Mouse (Mus musculus): ENCODE measurements around the gene Zp1. TPM values are rescaled to one million over a fixed set of nuclear protein-coding genes. Genes with fewer than 3 reads are reported as not detected.
A peak's percentile ranks its signal among the peaks of the same experiment; 100 is the strongest.

Gene Zp1
- polyA plus RNA-seq, 1 experiment from 2014 or later: 0.44 TPM

DNA sequence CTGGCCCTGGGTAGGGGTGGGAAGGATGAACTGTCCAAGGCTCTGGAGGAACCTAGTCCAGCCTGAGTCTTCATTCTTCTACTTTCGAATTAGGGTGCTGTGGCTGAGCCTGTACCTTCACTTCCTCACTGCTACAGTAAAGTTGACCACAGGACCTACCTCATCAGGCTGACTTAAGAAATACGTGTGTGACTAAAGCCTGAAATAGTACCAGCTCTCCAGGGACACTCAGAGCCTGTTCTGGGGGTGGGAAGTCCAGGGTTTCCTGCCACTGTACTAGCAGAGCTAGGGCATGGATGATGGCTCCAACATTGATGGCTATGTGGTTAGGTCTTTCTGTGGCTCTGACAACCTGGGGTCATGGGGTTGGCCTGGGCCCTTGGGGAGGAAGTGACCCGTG, 23.5 kb upstream of the Zp1 start:
- H3K4me2 ChIP-seq: no peak overlapping the region
- H3K9me3 ChIP-seq (replicated peaks): no peaks in the 10 kb centered on the region
- peaks cover 44% of the 10 kb centered on the region for H3K4me1 ChIP-seq
- H3K36me3 ChIP-seq: peaks cover 30% of the 10 kb centered on the region
- no peak overlapping the region for H3K9ac ChIP-seq (replicated peaks)
- H3K4me3 ChIP-seq (replicated peaks): no peak overlapping the region
- no peak for ATAC-seq (ENCODE audit: low FRiP score)
- no peak overlapping the region for H3K27ac ChIP-seq (replicated peaks)
- no peaks in the 10 kb centered on the region for H3K27me3 ChIP-seq (replicated peaks)
- 86% methylated on average over 3 of the region's 3 CpGs for WGBS

DNA sequence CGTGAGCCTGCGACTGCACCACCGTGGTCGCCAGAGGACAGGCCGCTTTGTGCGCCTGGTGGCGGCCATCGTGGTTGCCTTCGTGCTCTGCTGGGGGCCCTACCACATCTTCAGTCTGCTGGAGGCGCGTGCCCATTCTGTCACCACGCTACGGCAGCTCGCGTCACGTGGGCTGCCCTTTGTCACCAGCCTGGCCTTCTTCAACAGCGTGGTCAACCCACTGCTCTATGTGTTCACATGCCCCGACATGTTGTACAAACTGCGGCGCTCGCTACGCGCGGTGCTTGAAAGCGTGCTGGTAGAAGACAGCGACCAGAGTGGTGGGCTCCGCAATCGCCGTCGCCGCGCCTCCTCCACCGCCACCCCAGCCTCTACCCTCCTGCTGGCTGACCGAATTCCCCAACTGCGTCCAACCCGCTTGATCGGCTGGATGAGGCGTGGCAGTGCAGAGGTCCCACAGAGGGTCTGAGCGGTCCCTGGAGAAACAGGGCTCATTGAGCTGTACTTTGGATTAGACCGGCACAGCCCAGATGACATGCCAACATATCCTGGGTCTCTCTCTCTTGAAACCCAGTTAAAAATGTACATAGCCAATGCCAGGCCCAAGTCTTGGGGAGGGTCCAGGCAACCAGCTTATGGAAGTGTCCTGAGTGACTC, 20.5 kb upstream of the Zp1 start:
- H3K4me1 ChIP-seq: peaks cover 18% of the 10 kb centered on the region
- no peaks in the 10 kb centered on the region for H3K27me3 ChIP-seq (replicated peaks)
- H3K27ac ChIP-seq (replicated peaks): peak overlapping the region; percentile 73
- 3% methylated on average over 40 of the region's 40 CpGs for WGBS
- H3K4me2 ChIP-seq: peak overlapping the region; percentile 84
- peak; percentile 87 for ATAC-seq (ENCODE audit: low FRiP score)
- no peaks in the 10 kb centered on the region for H3K9me3 ChIP-seq (replicated peaks)
- H3K9ac ChIP-seq (replicated peaks): peak overlapping the region; percentile 50
- peak overlapping the region; percentile 38 for H3K4me3 ChIP-seq (replicated peaks)
- H3K36me3 ChIP-seq: peaks cover 25% of the 10 kb centered on the region

DNA sequence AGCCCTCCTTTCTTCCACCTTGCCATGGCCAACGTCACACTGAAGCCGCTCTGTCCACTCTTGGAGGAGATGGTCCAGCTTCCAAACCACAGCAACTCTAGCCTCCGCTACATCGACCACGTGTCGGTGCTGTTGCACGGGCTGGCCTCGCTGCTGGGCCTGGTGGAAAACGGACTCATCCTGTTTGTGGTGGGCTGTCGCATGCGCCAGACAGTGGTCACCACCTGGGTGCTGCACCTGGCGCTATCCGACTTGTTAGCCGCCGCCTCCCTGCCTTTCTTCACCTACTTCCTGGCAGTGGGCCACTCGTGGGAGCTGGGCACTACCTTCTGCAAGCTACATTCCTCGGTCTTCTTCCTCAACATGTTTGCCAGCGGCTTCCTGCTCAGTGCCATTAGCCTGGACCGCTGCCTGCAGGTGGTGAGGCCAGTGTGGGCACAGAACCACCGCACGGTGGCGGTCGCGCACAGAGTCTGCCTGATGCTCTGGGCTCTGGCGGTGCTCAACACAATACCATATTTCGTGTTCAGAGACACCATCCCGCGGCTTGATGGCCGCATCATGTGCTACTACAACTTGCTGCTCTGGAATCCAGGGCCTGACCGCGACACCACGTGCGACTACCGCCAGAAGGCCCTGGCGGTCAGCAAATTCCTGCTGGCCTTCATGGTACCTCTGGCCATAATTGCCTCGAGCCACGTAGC, 19.8 kb upstream of the Zp1 start:
- H3K9me3 ChIP-seq (replicated peaks): no peaks in the 10 kb centered on the region
- H3K36me3 ChIP-seq: peaks cover 25% of the 10 kb centered on the region
- H3K27ac ChIP-seq (replicated peaks): peak overlapping the region; percentile 73
- peak overlapping the region; percentile 84 for H3K4me2 ChIP-seq
- peak; percentile 93 for ATAC-seq (ENCODE audit: low FRiP score)
- WGBS: 18% methylated on average over 37 of the region's 37 CpGs
- H3K27me3 ChIP-seq (replicated peaks): no peaks in the 10 kb centered on the region
- H3K4me3 ChIP-seq (replicated peaks): peak overlapping the region; percentile 38
- peaks cover 18% of the 10 kb centered on the region for H3K4me1 ChIP-seq
- H3K9ac ChIP-seq (replicated peaks): peak overlapping the region; percentile 50

DNA sequence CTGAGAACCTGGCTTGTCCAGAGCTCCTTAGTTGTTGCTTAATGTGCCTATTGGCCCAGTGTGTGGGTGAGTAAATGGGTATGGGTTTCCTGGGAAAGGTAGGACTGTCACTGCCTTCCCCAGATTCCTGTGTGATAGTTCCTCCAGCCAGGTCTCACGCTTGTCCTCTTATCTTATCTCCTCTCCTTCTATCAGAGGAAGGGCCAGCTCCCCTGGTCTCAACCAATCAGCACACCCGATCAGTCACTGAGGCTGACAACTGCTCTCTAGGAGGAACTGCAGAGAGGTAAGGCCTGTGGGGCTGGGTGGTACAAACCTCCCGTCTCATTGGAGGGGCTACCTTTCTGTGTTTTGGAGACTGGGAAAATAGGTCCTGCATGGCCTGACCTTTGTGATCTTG, 18.3 kb upstream of the Zp1 start:
- Histone ChIP-seq H3K4me3 (replicated peaks) (no peak overlapping the region), H3K27ac (replicated peaks) (no peak overlapping the region), H3K36me3 (peaks cover 10% of the 10 kb centered on the region), H3K4me1 (peaks cover 18% of the 10 kb centered on the region), H3K9me3 (replicated peaks) (no peaks in the 10 kb centered on the region), H3K9ac (replicated peaks) (no peak overlapping the region), H3K4me2 (no peak overlapping the region), H3K27me3 (replicated peaks) (no peaks in the 10 kb centered on the region)
- ATAC-seq (ENCODE audit: low FRiP score): no peak
- WGBS: 63% methylated on average over 3 of the region's 3 CpGs

DNA sequence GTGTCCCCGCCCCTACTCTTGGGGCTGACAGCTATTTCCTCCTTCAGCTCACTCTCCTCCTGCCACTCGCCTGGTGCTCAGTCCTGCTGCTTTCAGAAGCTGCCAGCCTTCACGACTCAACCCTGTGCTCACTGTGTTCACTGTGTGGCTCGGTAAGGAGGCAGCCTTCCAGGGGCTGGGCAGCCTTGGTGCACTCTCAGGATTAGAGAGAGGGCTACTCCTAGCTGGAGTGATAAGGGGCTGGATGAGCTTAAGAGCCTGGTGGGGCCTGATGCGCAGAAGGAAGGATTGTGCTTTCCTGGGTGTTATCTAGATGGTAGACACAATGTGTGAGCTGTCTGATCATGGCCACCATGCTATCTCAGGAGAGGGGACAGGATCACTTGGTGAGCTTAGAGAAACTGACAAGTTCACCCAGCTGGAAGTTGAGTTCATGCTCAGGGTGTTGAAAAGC, 16.7 kb upstream of the Zp1 start, which contains the start of gene Ptgdr2:
TSS of gene Ptgdr2 (plus strand) at position 51 of the 454 bp plus-strand sequence.
- Histone ChIP-seq H3K27ac (replicated peaks) (no peak within 1 kb of the TSS), H3K36me3 (no peaks in the 10 kb centered on the region; the same call in 1 of the 2 replicates), H3K9me3 (replicated peaks) (no peaks in the 10 kb centered on the region), H3K4me1 (peaks cover 18% of the 10 kb centered on the region), H3K27me3 (replicated peaks) (no peaks in the 10 kb centered on the region), H3K9ac (replicated peaks) (no peak within 1 kb of the TSS), H3K4me3 (replicated peaks) (no peak within 1 kb of the TSS), H3K4me2 (no peak within 1 kb of the TSS)
- whole genome bisulfite sequencing: 58% methylated on average over 5 of the region's 5 CpGs
- ATAC-seq (ENCODE audit: low FRiP score): no peak

DNA sequence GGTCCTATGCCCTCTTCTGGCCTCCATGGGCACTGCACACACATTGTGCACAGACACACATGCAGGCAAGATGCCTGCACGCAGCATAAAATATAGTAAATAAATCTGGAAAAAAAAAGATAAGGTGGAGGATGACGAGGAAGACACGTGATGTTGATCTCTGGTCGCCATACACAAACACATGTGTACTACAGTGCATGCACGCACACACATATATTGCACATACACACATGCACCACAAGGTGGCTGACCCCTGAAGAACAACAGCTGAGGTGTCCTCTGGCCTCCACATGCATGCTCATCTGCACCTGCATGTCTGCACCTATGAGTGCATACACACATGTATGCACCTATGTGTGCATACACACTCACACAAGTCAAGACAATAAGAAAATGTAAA, 15.6 kb upstream of the Zp1 start:
- Histone ChIP-seq H3K4me3 (replicated peaks) (no peak overlapping the region), H3K36me3 (no peaks in the 10 kb centered on the region), H3K9ac (replicated peaks) (no peak overlapping the region), H3K4me2 (no peak overlapping the region), H3K27ac (replicated peaks) (no peak overlapping the region), H3K4me1 (peaks cover 13% of the 10 kb centered on the region), H3K9me3 (replicated peaks) (no peaks in the 10 kb centered on the region), H3K27me3 (replicated peaks) (no peaks in the 10 kb centered on the region)
- WGBS: 93% methylated on average over 5 of the region's 5 CpGs
- no peak for ATAC-seq (ENCODE audit: low FRiP score)

DNA sequence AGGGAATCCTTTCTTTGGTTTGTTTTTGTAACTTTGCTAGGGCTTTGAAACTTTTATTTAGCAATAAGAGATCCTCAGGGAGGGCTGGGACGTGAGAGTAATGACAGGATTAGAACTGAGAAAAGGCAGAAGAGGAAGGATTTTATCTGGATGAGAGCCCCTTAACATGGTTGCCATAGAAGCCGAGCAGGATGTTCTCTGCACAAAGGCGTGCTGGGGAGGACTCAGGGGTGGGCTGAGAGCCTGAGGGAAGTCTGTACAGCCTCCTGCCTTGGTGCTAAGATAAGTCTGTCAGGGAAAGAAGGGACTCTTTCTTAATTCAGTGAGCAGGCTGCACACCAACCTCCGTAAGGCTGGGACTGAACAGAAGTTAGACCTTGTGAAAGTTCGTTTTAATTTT, 14.6 kb upstream of the Zp1 start:
- H3K9ac ChIP-seq (replicated peaks): no peak overlapping the region
- no peak overlapping the region for H3K4me3 ChIP-seq (replicated peaks)
- no peak for ATAC-seq (ENCODE audit: low FRiP score)
- no peaks in the 10 kb centered on the region for H3K9me3 ChIP-seq (replicated peaks)
- H3K27ac ChIP-seq (replicated peaks): no peak overlapping the region; the same call in 1 of the 2 replicates
- no peaks in the 10 kb centered on the region for H3K36me3 ChIP-seq
- 48% methylated on average over 5 of the region's 5 CpGs for WGBS
- H3K4me1 ChIP-seq: peaks cover 2% of the 10 kb centered on the region
- H3K4me2 ChIP-seq: no peak overlapping the region
- no peaks in the 10 kb centered on the region for H3K27me3 ChIP-seq (replicated peaks)

DNA sequence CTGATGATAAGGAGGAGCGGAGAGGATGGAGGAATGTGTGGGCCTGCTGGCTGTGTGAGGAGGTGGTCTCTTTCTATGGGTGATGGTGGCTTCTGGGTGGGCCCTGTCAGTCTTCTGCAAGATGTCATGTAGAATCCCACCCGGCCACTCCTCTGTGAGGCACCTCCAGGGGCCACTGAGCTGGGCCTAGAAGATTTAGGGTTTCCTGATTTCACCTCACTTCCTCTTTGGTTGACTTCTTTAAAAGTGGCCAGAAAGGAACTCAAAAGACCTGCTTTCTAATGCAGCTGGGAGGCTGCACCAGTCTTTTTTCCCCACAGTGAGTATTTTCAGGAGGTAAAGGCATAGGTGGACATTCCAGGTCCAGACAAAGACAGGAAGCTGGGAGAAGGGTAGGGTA, 10.2 kb upstream of the Zp1 start:
- Histone ChIP-seq H3K27ac (replicated peaks) (no peak overlapping the region), H3K36me3 (no peaks in the 10 kb centered on the region), H3K4me2 (no peak overlapping the region), H3K4me1 (0 out of 2 replicates have a peak, but pooled peaks cover 2% of the 10 kb centered on the region), H3K4me3 (replicated peaks) (no peak overlapping the region), H3K9me3 (replicated peaks) (no peaks in the 10 kb centered on the region), H3K27me3 (replicated peaks) (no peaks in the 10 kb centered on the region), H3K9ac (replicated peaks) (no peak overlapping the region)
- no peak for ATAC-seq (ENCODE audit: low FRiP score)
- 91% methylated on average over 2 of the region's 2 CpGs for WGBS

DNA sequence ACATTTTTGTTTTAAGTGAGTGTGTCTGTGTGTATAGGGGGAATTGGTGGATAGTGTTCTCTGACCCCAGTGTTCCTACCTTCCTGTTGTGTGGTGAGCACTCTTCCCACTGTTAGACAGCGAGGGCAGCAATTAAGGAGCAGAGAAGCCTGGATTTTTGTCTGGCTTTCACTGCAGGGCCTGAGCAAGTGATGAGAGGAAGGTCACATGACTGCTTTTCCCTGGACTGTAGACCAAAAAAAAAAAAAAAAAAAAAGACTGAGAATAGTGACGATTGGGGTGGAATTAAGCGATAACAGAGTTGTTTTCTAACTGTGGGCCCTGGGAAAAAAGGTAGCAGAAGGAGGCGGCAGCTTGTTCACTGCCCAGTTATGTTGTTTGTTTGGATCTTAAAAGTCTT, 6.2 kb upstream of the Zp1 start:
- Histone ChIP-seq H3K4me3 (replicated peaks) (no peak overlapping the region), H3K36me3 (no peaks in the 10 kb centered on the region), H3K4me1 (0 out of 2 replicates have a peak, but pooled peaks cover 2% of the 10 kb centered on the region), H3K27me3 (replicated peaks) (no peaks in the 10 kb centered on the region), H3K4me2 (no peak overlapping the region), H3K9ac (replicated peaks) (no peak overlapping the region), H3K27ac (replicated peaks) (peak overlapping the region; percentile 28), H3K9me3 (replicated peaks) (no peaks in the 10 kb centered on the region)
- 32% methylated on average over 4 of the region's 4 CpGs for WGBS
- no peak for ATAC-seq (ENCODE audit: low FRiP score)

DNA sequence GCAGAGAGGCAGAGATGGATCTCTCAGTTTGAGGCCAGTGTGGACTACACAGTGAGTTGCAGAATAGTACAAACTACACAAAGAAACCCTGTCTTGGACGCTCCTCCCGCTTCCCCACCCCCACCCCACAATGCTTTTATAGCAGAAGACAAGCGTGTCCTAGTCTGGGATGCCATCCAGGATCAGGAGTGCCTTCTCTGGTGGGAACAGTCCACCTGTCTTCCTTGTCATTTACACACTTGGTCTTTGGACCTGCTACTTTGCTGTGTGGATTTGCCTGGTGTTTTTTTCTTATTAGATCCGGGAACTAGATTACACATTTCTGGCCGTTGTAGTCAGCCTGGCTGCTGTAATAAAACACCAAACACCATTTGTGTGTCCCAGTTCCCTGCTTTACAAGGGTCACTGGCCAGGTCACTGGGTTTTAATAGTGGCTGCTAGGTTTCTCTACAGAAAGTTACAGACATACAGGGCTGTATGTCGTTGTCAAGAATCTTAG, 5.7 kb upstream of the Zp1 start:
- Histone ChIP-seq H3K27me3 (replicated peaks) (no peaks in the 10 kb centered on the region), H3K4me1 (0 out of 2 replicates have a peak, but pooled peaks cover 2% of the 10 kb centered on the region), H3K27ac (replicated peaks) (peak overlapping the region; percentile 28), H3K9ac (replicated peaks) (no peak overlapping the region), H3K9me3 (replicated peaks) (no peaks in the 10 kb centered on the region), H3K4me3 (replicated peaks) (no peak overlapping the region), H3K4me2 (no peak overlapping the region), H3K36me3 (no peaks in the 10 kb centered on the region)
- 3% methylated on average over 6 of the region's 6 CpGs for WGBS
- peak; percentile 41; the same call in 1 of the 2 replicates for ATAC-seq (ENCODE audit: low FRiP score)

DNA sequence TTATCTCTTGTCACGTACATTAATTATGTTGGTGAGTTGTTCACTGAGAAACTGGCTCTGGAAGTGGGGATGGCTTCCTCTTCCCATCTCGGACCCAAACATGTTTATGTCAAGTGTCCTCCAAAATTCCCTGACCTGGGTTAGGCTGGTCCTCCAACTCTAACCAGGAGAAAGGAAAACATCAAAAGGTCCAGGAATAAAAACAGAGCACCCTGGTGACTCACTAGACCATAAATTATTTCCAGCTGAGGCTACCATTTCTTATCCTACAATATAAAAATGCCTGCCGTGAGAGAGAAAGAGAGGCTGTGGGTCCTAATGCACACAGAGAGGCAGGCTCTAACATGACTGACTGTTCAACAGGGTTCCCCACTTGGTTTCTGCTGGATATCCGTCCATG, 3.8 kb upstream of the Zp1 start:
- H3K4me2 ChIP-seq: no peak overlapping the region
- H3K27me3 ChIP-seq (replicated peaks): no peaks in the 10 kb centered on the region
- 45% methylated on average over 4 of the region's 4 CpGs for WGBS
- no peak for ATAC-seq (ENCODE audit: low FRiP score)
- H3K36me3 ChIP-seq: no peaks in the 10 kb centered on the region
- no peaks in the 10 kb centered on the region for H3K9me3 ChIP-seq (replicated peaks)
- no peak overlapping the region for H3K27ac ChIP-seq (replicated peaks)
- H3K4me3 ChIP-seq (replicated peaks): no peak overlapping the region
- H3K4me1 ChIP-seq: 0 out of 2 replicates have a peak, but pooled peaks cover 2% of the 10 kb centered on the region
- H3K9ac ChIP-seq (replicated peaks): no peak overlapping the region

DNA sequence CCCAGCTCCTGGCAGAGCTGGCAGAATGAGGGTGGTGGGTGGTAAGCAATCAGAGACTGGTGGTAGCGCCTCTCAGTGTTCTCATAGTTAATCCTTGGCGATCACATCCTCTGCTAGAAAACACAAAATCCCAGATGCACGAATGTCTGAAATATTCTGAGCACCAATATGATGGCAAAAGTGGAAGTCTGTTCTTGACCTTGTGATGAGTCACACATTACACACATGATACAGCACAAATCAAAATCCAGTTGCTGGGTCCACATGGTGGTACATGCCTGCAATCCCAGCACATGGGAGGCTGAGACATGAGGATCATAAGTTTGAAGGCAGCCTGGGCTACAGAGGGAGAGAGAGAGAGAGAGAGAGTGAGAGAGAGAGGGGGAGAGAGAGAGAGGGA, 626 bp upstream of the Zp1 start:
- H3K4me1 ChIP-seq: no peaks in the 10 kb centered on the region

More for the DNA sequence above, 626 bp upstream of the Zp1 start:
- no peak overlapping the region for H3K9ac ChIP-seq (replicated peaks)
- H3K9me3 ChIP-seq (replicated peaks): no peaks in the 10 kb centered on the region
- H3K27me3 ChIP-seq (replicated peaks): no peaks in the 10 kb centered on the region
- no peak overlapping the region for H3K4me2 ChIP-seq
- no peaks in the 10 kb centered on the region for H3K36me3 ChIP-seq
- WGBS: 87% methylated on average over 3 of the region's 3 CpGs
- no peak overlapping the region for H3K27ac ChIP-seq (replicated peaks)
- no peak for ATAC-seq (ENCODE audit: low FRiP score)
- no peak overlapping the region for H3K4me3 ChIP-seq (replicated peaks)

Measured in neural tube, embryonic 15.5 days (tissue).